Mouse (Mus musculus): ENCODE data around the gene Ercc6l. TPM values are rescaled to one million over a fixed set of nuclear protein-coding genes. Genes with fewer than 3 reads are reported as not detected.

The Ercc6l gene
- 20.7 and 22.0 TPM in 2 replicates for total RNA-seq (2014; fragmentation: Nextera tagmentation)
- 36.0 and 40.9 TPM in 2 replicates for total RNA-seq (2017)
- polyA plus RNA-seq (2012): 0.80 and 1.2 TPM in 2 replicates

DNA sequence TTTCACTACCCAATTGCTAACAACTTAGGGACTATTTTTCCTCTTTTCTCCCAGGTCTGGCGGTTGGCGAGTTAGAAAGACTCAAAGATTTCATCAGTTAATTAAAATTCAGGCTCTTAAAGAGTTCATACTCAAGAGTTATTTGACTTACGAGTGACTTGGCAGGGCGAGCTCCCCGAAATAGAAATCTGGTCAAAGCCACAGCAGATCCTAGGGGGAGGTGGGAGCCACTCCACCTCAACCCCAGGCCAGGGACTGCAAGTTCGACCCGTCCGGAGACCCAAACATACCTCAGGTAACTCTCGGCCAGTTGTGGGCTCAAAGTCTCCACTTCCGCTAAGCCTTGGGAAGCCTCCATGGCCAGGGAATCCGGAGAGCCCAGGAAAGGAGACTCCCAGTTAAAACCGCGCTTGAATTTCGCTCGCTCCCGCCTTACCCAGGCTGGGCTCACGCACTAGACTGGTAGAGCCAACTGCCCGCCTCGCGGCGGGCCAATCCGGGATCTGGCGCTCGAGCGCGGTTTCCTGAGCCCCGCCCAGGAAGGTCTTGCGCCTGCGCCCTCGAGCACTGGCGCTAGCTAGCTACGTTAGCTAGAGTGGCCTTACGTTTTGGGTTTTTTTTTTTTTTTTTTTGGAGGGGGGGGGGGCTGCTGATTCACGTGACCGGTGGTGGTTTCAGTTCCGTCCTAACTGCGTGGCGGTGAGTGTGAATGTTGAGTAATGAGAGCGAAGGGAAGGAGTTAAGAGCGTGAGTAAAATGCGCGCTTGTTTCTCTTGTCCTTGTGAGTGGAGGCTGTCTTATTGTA is at the start of gene Ercc6l:
Gene Ercc6l, minus strand, starts transcription at position 474 of the 805 bp plus-strand sequence.
- no peak for TF ChIP-seq CTCF (IDR thresholded peaks at IDR 0.05; ENCODE audit: low read depth, low read length)
- TF ChIP-seq GATA2 (IDR thresholded peaks at IDR 0.05; ENCODE audit: borderline replicate concordance, low read depth, low read length): no peak
- no peak for TF ChIP-seq POLR2AphosphoS5 (IDR thresholded peaks at IDR 0.05; ENCODE audit: insufficient replicate concordance, low read depth, low read length)
- TF ChIP-seq GATA1 (IDR thresholded peaks at IDR 0.05; ENCODE audit: borderline replicate concordance, low read length): no peak
- no peak for TF ChIP-seq TAL1 (conservative IDR thresholded peaks at IDR 0.05; ENCODE audit: low read depth, low read length)
- Histone ChIP-seq H3K4me1 (ENCODE audit: insufficient read depth, low read depth, low read length) (peaks cover 15% of the 10 kb centered on the region), H3K36me3 (replicated peaks) (peaks cover 15% of the 10 kb centered on the region), H3K4me3 (ENCODE audit: low read depth, low read length) (peak within 1 kb of the TSS; percentile 73), H3K9me3 (replicated peaks) (no peaks in the 10 kb centered on the region), H3K27me3 (ENCODE audit: insufficient read depth, low read length) (no peaks in the 10 kb centered on the region)
- DNase-seq (ENCODE audit: low spot score) (peak; percentile 76), ATAC-seq (ENCODE audit: extremely low read depth, insufficient number of reproducible peaks, low FRiP score, poor library complexity, severe bottlenecking) (peak; percentile 89)

DNA sequence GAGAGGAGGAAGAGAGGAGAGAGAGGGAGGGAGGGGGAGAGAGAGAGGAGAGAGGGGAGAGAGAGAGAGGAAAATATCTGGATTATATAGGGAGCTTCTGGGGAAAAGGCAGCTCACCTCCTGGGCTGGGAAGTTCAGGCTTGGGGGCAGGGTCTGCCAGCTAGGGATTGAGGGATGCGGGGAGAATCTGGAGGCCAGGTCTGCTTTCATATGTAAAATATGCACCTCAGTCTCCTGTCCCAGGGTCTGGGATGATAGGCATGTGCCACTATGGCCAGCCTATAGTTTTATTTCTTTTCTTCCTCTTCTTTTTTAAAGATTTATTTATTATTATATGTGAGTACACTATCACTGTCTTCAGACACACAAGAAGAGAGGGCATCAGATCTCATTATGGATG is 33.9 kb upstream of the Ercc6l start:
- Histone ChIP-seq H3K36me3 (replicated peaks) (peaks cover 19% of the 10 kb centered on the region), H3K4me3 (ENCODE audit: low read depth, low read length) (no peak overlapping the region), H3K27me3 (ENCODE audit: insufficient read depth, low read length) (peaks cover 10% of the 10 kb centered on the region), H3K9me3 (replicated peaks) (no peaks in the 10 kb centered on the region), H3K4me1 (ENCODE audit: insufficient read depth, low read depth, low read length) (peaks cover 4% of the 10 kb centered on the region)
- DNase-seq (ENCODE audit: low spot score) (no peak), ATAC-seq (ENCODE audit: extremely low read depth, insufficient number of reproducible peaks, low FRiP score, poor library complexity, severe bottlenecking) (no peak)
- TF ChIP-seq GATA1 (IDR thresholded peaks at IDR 0.05; ENCODE audit: borderline replicate concordance, low read length): no peak
- no peak for TF ChIP-seq CTCF (IDR thresholded peaks at IDR 0.05; ENCODE audit: low read depth, low read length)

DNA sequence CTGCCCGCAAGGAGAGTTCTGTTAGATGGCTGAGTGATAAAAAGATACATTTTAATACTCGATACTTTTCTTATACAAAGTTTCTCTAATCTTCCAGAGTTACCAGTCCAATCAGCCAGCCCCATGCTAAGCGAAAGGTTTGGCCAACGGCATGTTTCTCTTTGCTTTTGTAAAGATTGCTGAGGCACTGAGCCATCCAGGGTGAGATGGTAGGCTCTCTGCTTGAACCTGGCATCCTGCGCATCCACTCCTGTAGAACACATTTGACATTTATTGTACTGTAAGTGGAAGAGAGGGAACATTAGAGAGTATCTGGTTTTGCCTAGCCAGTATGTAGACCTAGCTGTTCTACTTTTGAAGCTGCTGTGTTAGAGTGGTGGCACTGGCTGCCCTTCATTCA is 32.7 kb upstream of the Ercc6l start:
- peaks cover 31% of the 10 kb centered on the region for H3K36me3 ChIP-seq (replicated peaks)
- DNase-seq (ENCODE audit: low spot score) (no peak), ATAC-seq (ENCODE audit: extremely low read depth, insufficient number of reproducible peaks, low FRiP score, poor library complexity, severe bottlenecking) (no peak)
- no peaks in the 10 kb centered on the region for H3K9me3 ChIP-seq (replicated peaks)
- H3K27me3 ChIP-seq (ENCODE audit: insufficient read depth, low read length): peaks cover 10% of the 10 kb centered on the region; the same call in 1 of the 2 replicates
- peak overlapping the region; percentile 80; the same call in 1 of the 2 replicates for H3K4me3 ChIP-seq (ENCODE audit: low read depth, low read length)
- peaks cover 7% of the 10 kb centered on the region for H3K4me1 ChIP-seq (ENCODE audit: insufficient read depth, low read depth, low read length)
- TF ChIP-seq GATA2 (IDR thresholded peaks at IDR 0.05; ENCODE audit: borderline replicate concordance, low read depth, low read length): no peak

DNA sequence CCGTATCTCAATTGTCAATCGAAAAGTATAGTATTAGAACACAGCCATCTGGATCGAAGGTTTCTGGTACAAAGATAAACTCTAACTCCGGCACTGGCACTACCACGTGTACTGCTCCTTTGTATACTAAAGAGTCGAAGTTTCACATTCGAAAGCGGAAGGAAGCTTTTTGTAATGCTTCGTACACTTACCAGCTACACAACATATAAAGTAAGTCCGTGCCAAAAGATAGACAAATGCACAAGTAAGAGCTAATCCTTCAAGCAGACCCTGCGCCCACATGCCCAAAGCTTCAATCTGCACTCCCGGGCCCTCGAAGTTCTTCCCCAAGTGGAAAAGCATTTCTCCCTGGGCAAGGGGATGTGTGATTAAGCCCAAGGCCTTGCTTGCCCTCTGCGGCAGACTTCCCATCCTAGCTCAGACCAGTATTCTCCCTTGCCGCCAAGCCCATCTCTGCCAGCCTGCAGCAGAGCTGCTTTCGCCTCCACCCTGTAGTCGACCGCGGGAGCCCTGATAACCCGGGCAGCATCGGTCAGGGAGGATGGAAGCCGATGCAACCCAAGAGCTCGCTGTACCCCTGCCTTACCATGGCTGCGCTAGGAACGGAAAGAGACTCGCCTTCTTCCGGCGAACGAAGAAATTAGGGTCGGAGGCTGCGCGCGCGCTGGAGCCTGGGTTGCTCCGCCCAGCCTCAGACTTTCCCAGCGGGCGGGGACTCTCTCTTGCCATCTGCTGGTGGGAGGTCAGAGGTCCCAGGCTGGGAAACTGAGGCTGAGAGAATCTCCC is 32.0 kb upstream of the Ercc6l start, which contains the start of gene Rps4x:
Gene Rps4x, minus strand, starts transcription at position 683 of the 786 bp plus-strand sequence.
- DNase-seq (ENCODE audit: low spot score): peak; percentile 23
- TF ChIP-seq TAL1 (conservative IDR thresholded peaks at IDR 0.05; ENCODE audit: low read depth, low read length) (no peak), GATA2 (IDR thresholded peaks at IDR 0.05; ENCODE audit: borderline replicate concordance, low read depth, low read length) (no peak), CTCF (IDR thresholded peaks at IDR 0.05; ENCODE audit: low read depth, low read length) (peak; percentile 13; the same call in 1 of the 2 replicates)
- peak; percentile 81 for ATAC-seq (ENCODE audit: extremely low read depth, insufficient number of reproducible peaks, low FRiP score, poor library complexity, severe bottlenecking)
- H3K4me3 ChIP-seq (ENCODE audit: low read depth, low read length): peak within 1 kb of the TSS; percentile 80
- peaks cover 6% of the 10 kb centered on the region; the same call in 1 of the 2 replicates for H3K27me3 ChIP-seq (ENCODE audit: insufficient read depth, low read length)
- peaks cover 10% of the 10 kb centered on the region for H3K4me1 ChIP-seq (ENCODE audit: insufficient read depth, low read depth, low read length)
- H3K36me3 ChIP-seq (replicated peaks): peaks cover 38% of the 10 kb centered on the region
- H3K9me3 ChIP-seq (replicated peaks): no peaks in the 10 kb centered on the region

DNA sequence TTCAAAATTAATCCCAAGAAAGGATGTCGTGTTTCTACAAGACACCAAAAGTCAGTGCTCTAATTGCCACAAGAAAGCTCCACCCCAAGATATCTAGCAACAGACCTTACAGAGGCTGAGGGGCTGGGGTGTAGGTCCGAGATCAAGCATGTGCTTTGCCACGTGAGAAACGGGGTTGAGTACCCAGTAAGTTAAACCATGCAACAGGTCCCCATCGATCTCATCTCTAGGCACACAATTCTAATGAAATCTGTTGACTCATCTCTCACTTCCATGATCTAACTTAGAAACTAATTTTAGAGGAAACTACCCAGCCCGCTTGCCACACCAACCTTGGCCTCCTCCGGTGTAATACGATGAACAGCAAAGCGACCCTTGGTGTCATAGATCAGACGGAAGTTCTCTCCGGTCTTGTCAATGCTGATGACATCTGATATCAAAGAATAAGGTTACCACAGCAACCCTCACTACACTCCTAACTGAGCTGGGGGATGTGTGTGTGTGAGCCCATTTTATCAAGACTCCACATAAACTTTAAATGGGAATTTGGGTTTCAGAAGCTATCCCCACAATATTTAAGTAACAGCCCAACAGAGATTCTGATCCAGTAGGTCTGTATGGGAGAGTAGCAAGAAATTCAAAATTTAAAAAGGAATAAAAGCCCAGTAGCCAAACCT is 30.3 kb upstream of the Ercc6l start:
- Histone ChIP-seq H3K36me3 (replicated peaks) (peaks cover 52% of the 10 kb centered on the region), H3K4me3 (ENCODE audit: low read depth, low read length) (peak overlapping the region; percentile 80), H3K9me3 (replicated peaks) (no peaks in the 10 kb centered on the region), H3K4me1 (ENCODE audit: insufficient read depth, low read depth, low read length) (peaks cover 12% of the 10 kb centered on the region), H3K27me3 (ENCODE audit: insufficient read depth, low read length) (no peaks in the 10 kb centered on the region)
- DNase-seq (ENCODE audit: low spot score) (no peak), ATAC-seq (ENCODE audit: extremely low read depth, insufficient number of reproducible peaks, low FRiP score, poor library complexity, severe bottlenecking) (no peak)
- TF ChIP-seq POLR2AphosphoS5 (IDR thresholded peaks at IDR 0.05; ENCODE audit: insufficient replicate concordance, low read depth, low read length) (no peak), GATA2 (IDR thresholded peaks at IDR 0.05; ENCODE audit: borderline replicate concordance, low read depth, low read length) (no peak), CTCF (IDR thresholded peaks at IDR 0.05; ENCODE audit: low read depth, low read length) (no peak), GATA1 (IDR thresholded peaks at IDR 0.05; ENCODE audit: borderline replicate concordance, low read length) (no peak), TAL1 (conservative IDR thresholded peaks at IDR 0.05; ENCODE audit: low read depth, low read length) (no peak)

DNA sequence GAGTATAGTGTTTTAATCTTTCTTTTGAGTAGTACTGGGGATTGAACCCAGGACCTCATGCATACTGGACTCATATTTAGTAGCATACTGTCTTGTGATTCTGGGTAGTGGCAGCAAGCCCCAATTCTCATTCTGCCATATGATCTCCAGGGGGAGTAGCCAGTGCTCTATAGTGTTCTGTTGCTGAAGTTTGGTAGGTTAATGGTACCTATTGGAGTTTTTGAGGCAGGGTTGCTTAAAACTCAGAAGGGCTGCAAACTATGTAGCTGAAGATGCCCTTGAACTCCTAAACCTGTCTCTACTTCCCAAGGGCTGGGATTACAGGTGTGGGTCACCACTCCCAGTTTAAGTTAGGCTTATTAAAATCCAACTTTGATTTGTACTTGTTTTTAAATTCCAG is 25.7 kb upstream of the Ercc6l start:
- TF ChIP-seq TAL1 (conservative IDR thresholded peaks at IDR 0.05; ENCODE audit: low read depth, low read length) (no peak), GATA1 (IDR thresholded peaks at IDR 0.05; ENCODE audit: borderline replicate concordance, low read length) (no peak), POLR2AphosphoS5 (IDR thresholded peaks at IDR 0.05; ENCODE audit: insufficient replicate concordance, low read depth, low read length) (no peak; the same call in 1 of the 2 replicates), GATA2 (IDR thresholded peaks at IDR 0.05; ENCODE audit: borderline replicate concordance, low read depth, low read length) (no peak), CTCF (IDR thresholded peaks at IDR 0.05; ENCODE audit: low read depth, low read length) (no peak)
- no peak overlapping the region for H3K4me3 ChIP-seq (ENCODE audit: low read depth, low read length)
- DNase-seq (ENCODE audit: low spot score) (no peak), ATAC-seq (ENCODE audit: extremely low read depth, insufficient number of reproducible peaks, low FRiP score, poor library complexity, severe bottlenecking) (no peak)
- H3K9me3 ChIP-seq (replicated peaks): no peaks in the 10 kb centered on the region
- peaks cover 19% of the 10 kb centered on the region for H3K4me1 ChIP-seq (ENCODE audit: insufficient read depth, low read depth, low read length)
- no peaks in the 10 kb centered on the region for H3K27me3 ChIP-seq (ENCODE audit: insufficient read depth, low read length)
- peaks cover 61% of the 10 kb centered on the region for H3K36me3 ChIP-seq (replicated peaks)

All from G1E (cell line).